Mouse (Mus musculus) layer of hippocampus, adult 11-12 months (tissue): ENCODE data around the gene Slc52a3.

Experiments
- DNase-seq: peaks from one replicate; pipeline ENCODE4 v3.0.0; 2022; ENCODE audit warnings: low spot score

The Slc52a3 gene

GRCm38 (mm10) chr2:151996229-151997189 is at the start of gene Slc52a3:
Gene Slc52a3, plus strand, starts transcription at chr2:151996511.
- peak; percentile 84 for DNase-seq

GRCm38 (mm10) chr2:151947617-151948016 is 48.7 kb upstream of the Slc52a3 start:
- no peak for DNase-seq

DNA sequence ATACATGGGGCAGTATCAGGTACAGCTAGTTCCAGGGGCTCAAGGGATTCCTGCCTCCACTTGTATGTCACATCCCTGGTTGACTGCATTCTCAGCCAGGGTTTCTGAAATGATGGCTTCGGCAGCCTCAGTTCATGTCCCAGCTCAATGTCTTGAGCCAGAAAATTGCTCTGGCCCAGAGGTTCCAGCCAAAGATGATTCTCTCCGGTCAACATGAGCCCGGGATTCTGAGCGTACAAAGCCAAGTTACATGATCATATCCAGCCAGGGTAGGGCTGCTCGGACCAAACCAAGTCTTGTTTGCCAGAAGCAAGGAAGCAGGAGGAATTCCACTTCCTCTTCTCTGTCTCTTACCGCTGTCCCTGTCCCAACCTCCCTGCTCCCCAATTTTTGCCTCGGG is 48.0 kb upstream of the Slc52a3 start:
- DNase-seq = no peak

GRCm38 (mm10) chr2:151949082-151949774 is 47.1 kb upstream of the Slc52a3 start:
- DNase-seq = no peak

- no peak for DNase-seq
Measured at GRCm38 (mm10) chr2:151953665-151954064, 42.6 kb upstream of the Slc52a3 start.

- no peak for DNase-seq
Measured at GRCm38 (mm10) chr2:151956500-151957137, 39.7 kb upstream of the Slc52a3 start.

GRCm38 (mm10) chr2:151959274-151959673 is 37.0 kb upstream of the Slc52a3 start:
- DNase-seq = no peak

DNA sequence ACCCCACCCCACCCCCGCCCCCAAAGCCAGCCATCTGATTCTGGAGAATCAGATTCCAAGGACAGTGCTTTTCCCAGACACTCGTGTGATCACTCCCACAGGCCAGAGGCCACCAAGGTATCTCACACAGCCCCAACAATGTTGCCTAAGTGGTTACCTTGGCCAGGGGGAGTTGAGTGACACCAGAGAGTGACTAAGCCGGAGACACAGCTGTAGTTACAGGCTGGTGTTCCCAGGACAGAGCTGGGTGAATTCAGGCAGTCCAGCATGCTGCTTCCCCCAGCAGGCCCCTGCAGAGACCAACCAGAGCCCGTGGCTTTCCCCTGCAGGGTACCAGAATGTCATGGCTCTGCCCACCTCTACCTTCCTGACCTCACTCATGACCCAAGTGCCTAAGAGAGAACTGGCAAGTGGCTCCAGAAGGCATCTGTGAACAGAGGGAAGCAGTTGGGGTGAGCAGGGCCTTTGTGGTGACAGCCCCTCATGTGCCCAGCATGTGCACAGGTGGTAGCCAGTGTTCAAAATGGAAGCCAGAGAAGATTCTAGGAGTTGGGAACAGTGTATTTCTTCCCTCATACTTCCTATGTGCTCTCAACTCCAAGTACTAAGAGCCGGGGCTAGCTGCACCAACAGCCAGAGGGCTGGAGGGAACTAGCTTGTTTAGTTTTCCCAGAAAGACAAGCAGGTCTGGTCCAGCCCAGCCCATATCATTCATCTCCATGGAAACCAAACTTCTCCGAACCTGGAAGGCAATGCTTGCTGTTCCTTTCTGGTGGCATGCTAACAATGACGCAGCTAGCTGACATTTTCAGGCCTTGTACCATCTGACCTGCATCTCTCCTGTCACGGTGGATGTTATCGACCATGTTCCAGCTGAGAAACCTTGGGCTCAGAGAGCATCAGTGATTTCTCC is 34.8 kb upstream of the Slc52a3 start:
- no peak for DNase-seq

- DNase-seq = peak; percentile 86
Measured at GRCm38 (mm10) chr2:151962474-151962873, 33.8 kb upstream of the Slc52a3 start.

GRCm38 (mm10) chr2:151963319-151963718 is 33.0 kb upstream of the Slc52a3 start:
- no peak for DNase-seq

GRCm38 (mm10) chr2:151964052-151964451 is 32.3 kb upstream of the Slc52a3 start:
- no peak for DNase-seq

DNA sequence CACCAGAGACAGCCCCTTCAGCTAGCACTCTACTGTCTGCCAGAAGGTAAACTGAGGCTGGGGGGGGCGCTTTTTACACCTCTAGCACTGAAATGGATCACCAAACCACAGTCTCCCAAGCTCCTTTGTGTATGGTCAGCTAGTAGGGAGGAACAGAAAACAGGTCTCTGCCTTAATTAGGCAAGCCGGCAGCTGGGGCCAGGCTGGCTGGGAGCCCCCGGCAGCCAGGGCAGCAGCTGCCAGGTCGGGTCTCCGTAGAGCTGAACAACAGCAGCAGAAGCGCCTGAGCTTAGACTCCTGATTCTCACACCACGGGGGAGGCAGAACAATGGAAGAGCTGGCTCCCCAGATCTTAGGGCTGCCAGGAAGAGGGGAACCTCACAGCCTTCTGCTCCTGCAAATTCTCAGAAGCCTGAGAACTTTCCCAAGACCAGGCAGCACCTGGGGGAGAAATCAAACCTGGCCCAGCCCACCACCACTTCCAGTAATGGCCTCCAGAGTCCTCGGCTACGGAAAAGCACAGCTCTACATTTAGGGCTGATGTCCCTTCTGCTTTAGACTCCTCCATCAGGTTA is 29.0 kb upstream of the Slc52a3 start:
- no peak for DNase-seq

GRCm38 (mm10) chr2:151967792-151968191 is 28.5 kb upstream of the Slc52a3 start:
- no peak for DNase-seq

DNA sequence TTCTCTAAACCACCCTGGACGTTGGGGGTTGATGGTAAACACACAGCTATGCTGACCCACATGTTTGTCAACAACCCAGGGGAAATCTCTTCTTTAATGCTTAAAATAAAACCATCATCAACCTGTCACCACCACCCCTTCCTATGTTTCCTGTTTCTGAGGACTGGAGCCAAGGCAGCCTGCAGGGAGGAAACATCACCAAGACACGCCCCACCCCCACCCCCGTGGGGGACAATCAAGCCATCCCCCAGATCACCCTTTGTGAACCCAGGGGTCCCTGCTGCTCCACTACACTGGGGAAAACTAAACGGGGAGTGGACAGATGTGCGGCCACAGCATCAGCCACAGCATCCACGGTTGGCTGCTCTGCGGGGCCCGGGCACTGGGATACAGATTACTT is 27.9 kb upstream of the Slc52a3 start:
- DNase-seq = no peak

DNA sequence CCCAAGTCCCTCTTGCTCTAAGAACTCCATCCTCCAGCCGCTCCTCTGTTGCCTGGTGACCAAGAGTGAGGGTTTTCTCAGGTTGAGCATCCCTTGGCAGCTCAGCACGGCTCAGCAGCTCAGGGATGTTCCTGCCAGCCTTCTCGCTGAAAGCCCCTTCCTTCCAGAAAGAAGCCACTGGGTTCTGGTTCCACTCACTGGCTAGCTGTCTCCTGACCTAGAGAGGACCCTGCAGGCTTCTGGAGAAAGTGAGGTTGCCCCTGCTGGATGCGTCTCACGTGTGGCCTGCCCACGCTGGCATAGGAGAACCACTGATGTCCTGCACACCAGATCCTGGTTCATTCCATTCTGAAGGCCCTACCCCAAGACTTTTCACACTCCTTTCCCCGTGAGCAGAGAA is 27.3 kb upstream of the Slc52a3 start:
- no peak for DNase-seq

- DNase-seq = no peak
Measured at GRCm38 (mm10) chr2:151969396-151969795, 26.9 kb upstream of the Slc52a3 start.

- DNase-seq = peak; percentile 65
Measured at GRCm38 (mm10) chr2:151970191-151971172, 25.8 kb upstream of the Slc52a3 start.

GRCm38 (mm10) chr2:151971748-151972147 is 24.6 kb upstream of the Slc52a3 start:
- no peak for DNase-seq

- no peak for DNase-seq
Measured at GRCm38 (mm10) chr2:151972880-151973594, 23.3 kb upstream of the Slc52a3 start.
